Mouse (Mus musculus) ES-E14 (cell line): ENCODE data around the gene Ubxn10.

Experiments used
- ZC3H11A ChIP-seq: IDR thresholded peaks from 2 replicates; pipeline ENCODE4 v1.6.1; 2012; ENCODE audit warnings: low read depth, mild to moderate bottlenecking, inconsistent platforms, low read length, borderline replicate concordance
- ZNF384 ChIP-seq: IDR thresholded peaks from 2 replicates; pipeline ENCODE4 v1.6.1; 2012; ENCODE audit warnings: low read depth, low read length, inconsistent platforms

- TF ChIP-seq ZNF384 (no peak), ZC3H11A (no peak)
Measured at GRCm38 (mm10) chr4:138676480-138676879, 60.5 kb downstream of the Ubxn10 start.
